Mouse (Mus musculus): ENCODE measurements around the gene Gabbr2. TPM values are rescaled to one million over a fixed set of nuclear protein-coding genes. Genes with fewer than 3 reads are reported as not detected.

Gabbr2 gene
- polyA plus RNA-seq, 1 experiment = 25.0 TPM

DNA sequence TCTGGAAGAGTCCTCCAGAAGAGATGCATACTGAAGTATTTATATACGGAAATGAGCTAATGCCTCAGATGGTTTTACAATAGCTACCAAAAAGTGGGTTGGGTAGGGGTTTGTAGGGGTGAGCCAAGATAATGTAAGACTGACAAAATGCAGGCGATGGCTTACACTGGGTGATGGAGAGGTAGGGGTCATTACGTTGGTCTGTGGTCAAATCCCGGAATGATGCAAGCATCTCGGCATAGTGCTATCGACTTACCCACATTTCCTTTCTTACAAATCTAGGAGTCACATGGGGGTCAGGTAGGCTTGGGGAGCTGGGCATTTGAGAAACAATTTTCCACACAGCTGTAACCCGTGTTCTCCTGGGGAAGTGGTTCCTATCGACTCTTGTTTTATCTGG, 242.7 kb downstream of the Gabbr2 start:
- no peak for DNase-seq (ENCODE audit: low read depth)
- TF ChIP-seq CTCF (IDR thresholded peaks at IDR 0.05; ENCODE audit: borderline replicate concordance, extremely low read depth, insufficient read depth, insufficient read length) (no peak), POLR2A (IDR thresholded peaks at IDR 0.05; ENCODE audit: borderline replicate concordance, extremely low read depth, insufficient read depth, insufficient read length, poor library complexity, severe bottlenecking) (no peak)

GRCm38 (mm10) chr4:46747007-46747746, 244.5 kb downstream of the Gabbr2 start:
- DNase-seq (ENCODE audit: low read depth) = peak; percentile 87
- TF ChIP-seq CTCF (IDR thresholded peaks at IDR 0.05; ENCODE audit: borderline replicate concordance, extremely low read depth, insufficient read depth, insufficient read length) (no peak), POLR2A (IDR thresholded peaks at IDR 0.05; ENCODE audit: borderline replicate concordance, extremely low read depth, insufficient read depth, insufficient read length, poor library complexity, severe bottlenecking) (no peak)

- DNase-seq (ENCODE audit: low read depth) = no peak
- no peak for TF ChIP-seq POLR2A (IDR thresholded peaks at IDR 0.05; ENCODE audit: borderline replicate concordance, extremely low read depth, insufficient read depth, insufficient read length, poor library complexity, severe bottlenecking)
- TF ChIP-seq CTCF (IDR thresholded peaks at IDR 0.05; ENCODE audit: borderline replicate concordance, extremely low read depth, insufficient read depth, insufficient read length) = no peak
Measured at GRCm38 (mm10) chr4:46745536-46745935, 246.1 kb downstream of the Gabbr2 start.

DNA sequence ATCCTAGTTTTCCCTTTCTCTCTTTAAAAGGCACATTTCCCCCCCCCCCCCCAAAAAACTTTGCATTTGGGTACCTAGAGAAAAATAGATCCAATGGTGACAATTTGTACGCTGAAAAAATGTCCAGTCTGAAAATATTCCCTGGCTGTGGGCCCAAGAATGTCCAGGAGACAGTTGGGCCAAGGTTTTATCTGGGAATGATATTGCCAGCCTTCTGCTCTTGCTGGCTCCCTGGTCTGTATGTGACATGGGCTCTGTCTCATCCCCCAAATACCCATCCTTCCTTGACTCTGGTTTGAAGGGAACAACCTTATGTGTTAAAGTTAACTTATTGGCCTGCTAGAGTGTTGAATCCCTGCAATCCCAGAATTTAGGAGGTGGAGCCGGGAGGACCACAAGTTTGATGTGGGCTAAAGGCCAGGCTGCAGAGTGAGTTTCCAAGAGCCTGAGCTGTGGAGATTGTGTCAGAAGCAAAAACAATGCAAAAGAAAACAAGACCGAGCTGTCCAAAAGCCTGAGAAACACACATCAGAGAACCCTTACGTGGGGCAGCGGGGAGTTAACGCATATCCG, 247.0 kb downstream of the Gabbr2 start:
- TF ChIP-seq CTCF (IDR thresholded peaks at IDR 0.05; ENCODE audit: borderline replicate concordance, extremely low read depth, insufficient read depth, insufficient read length) (no peak), POLR2A (IDR thresholded peaks at IDR 0.05; ENCODE audit: borderline replicate concordance, extremely low read depth, insufficient read depth, insufficient read length, poor library complexity, severe bottlenecking) (no peak)
- no peak for DNase-seq (ENCODE audit: low read depth)

DNA sequence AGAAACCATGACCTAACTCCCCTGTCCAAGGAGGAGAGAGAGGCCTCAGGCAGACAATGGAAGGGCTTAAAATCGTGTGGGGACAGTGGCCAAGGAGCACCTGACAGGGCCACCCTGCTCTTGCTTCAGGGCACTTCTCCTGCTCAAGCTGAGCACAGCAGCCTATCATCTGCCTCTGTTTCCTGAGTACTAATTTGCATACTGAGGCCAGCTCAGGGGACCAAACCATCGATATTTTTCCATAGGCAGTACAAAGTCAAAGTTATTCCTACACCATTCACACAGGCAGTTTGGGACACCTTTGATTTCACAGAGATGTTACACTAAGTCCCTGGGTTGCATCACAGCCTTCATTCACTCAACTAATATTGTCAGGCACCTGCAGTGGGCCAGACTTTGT, 249.1 kb downstream of the Gabbr2 start:
- no peak for DNase-seq (ENCODE audit: low read depth)

GRCm38 (mm10) chr4:46736910-46737511, 254.7 kb downstream of the Gabbr2 start:
- no peak for TF ChIP-seq CTCF (IDR thresholded peaks at IDR 0.05; ENCODE audit: borderline replicate concordance, extremely low read depth, insufficient read depth, insufficient read length)
- no peak for TF ChIP-seq POLR2A (IDR thresholded peaks at IDR 0.05; ENCODE audit: borderline replicate concordance, extremely low read depth, insufficient read depth, insufficient read length, poor library complexity, severe bottlenecking)
- DNase-seq (ENCODE audit: low read depth) = no peak

More for the DNA sequence above, 249.1 kb downstream of the Gabbr2 start:
- TF ChIP-seq POLR2A (IDR thresholded peaks at IDR 0.05; ENCODE audit: borderline replicate concordance, extremely low read depth, insufficient read depth, insufficient read length, poor library complexity, severe bottlenecking) (no peak), CTCF (IDR thresholded peaks at IDR 0.05; ENCODE audit: borderline replicate concordance, extremely low read depth, insufficient read depth, insufficient read length) (no peak)

DNA sequence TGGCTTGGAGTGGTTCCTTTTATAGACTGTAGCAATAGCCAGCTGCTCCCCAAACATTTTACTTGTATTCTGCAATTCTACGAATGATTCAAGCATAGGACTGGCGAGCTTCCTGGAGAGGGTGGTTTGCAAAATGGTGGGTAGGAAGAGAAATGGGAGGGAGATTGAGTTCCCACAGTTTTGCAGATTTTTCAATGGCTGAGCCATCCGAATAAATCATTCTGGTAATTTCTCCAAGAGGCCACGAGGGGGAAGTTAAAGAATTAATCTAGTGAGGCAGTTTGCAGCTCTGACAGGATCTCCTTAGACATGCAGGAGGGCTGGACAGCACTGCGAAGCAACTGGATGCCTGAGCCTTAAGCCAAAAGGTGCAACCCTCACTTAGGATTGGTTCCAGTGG, 256.8 kb downstream of the Gabbr2 start:
- no peak for DNase-seq (ENCODE audit: low read depth)
- TF ChIP-seq CTCF (IDR thresholded peaks at IDR 0.05; ENCODE audit: borderline replicate concordance, extremely low read depth, insufficient read depth, insufficient read length) (no peak), POLR2A (IDR thresholded peaks at IDR 0.05; ENCODE audit: borderline replicate concordance, extremely low read depth, insufficient read depth, insufficient read length, poor library complexity, severe bottlenecking) (no peak)

- TF ChIP-seq POLR2A (IDR thresholded peaks at IDR 0.05; ENCODE audit: borderline replicate concordance, extremely low read depth, insufficient read depth, insufficient read length, poor library complexity, severe bottlenecking) = no peak
- TF ChIP-seq CTCF (IDR thresholded peaks at IDR 0.05; ENCODE audit: borderline replicate concordance, extremely low read depth, insufficient read depth, insufficient read length) = no peak
- peak; percentile 83 for DNase-seq (ENCODE audit: low read depth)
Measured at GRCm38 (mm10) chr4:46731590-46731989, 260.1 kb downstream of the Gabbr2 start.

DNA sequence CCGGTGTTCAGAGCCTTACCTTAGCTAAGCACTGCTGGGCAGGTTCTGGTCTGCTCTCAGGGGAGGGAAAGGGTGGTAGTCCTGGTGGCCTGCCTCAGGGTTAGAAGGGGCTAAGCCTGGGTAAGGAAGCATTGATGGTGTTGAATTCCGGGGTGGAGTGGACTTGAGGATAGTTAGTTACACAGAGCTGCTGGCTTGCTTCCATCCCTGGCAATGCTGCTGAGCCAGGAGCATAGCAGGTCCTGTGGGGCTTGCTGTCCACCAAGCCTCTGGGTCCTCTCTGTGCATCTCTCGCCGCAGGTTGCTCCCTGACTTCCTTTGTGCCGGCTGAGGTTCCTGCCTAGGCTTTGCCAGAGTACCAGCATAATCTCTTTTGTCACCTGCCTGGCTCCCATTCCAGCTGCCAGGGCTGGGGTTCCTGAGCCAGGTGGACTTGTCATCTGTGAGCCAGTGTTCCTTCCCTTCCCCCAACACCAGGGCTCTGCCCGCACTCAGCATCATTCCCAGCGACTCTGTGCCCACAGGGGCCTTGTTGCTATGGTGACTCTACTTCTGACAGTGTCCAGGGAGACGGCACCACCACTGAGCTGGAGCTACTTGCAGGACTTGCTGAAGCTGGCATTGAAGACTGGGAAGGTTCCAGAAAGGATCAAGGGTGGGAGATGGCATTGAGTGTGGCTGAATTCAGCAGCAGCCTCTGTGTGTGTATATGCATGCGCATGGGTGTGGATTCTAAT, 262.2 kb downstream of the Gabbr2 start:
- peak; percentile 80 for DNase-seq (ENCODE audit: low read depth)
- TF ChIP-seq POLR2A (IDR thresholded peaks at IDR 0.05; ENCODE audit: borderline replicate concordance, extremely low read depth, insufficient read depth, insufficient read length, poor library complexity, severe bottlenecking) (no peak), CTCF (IDR thresholded peaks at IDR 0.05; ENCODE audit: borderline replicate concordance, extremely low read depth, insufficient read depth, insufficient read length) (no peak)

DNA sequence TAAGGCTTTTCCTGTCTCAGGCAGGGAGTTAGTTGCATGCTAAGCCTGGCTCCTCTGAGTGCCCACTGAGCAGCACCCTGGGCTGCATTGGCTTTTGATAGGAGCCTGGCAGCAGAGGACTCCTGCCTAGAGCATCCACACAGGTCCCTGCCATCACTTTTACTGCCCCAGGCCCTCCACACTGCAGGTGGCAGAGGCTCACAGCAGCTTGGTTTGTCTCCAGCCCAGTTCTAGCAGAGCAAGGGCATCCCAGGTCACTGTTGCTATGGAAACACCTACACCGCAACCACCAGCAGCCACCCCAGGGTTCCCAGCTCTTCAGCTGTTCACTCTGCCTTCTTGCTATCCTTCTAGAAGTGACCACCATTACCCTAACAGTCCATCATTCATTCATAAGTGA, 263.4 kb downstream of the Gabbr2 start:
- DNase-seq (ENCODE audit: low read depth) = peak; percentile 70
- TF ChIP-seq CTCF (IDR thresholded peaks at IDR 0.05; ENCODE audit: borderline replicate concordance, extremely low read depth, insufficient read depth, insufficient read length) (no peak), POLR2A (IDR thresholded peaks at IDR 0.05; ENCODE audit: borderline replicate concordance, extremely low read depth, insufficient read depth, insufficient read length, poor library complexity, severe bottlenecking) (no peak)

DNA sequence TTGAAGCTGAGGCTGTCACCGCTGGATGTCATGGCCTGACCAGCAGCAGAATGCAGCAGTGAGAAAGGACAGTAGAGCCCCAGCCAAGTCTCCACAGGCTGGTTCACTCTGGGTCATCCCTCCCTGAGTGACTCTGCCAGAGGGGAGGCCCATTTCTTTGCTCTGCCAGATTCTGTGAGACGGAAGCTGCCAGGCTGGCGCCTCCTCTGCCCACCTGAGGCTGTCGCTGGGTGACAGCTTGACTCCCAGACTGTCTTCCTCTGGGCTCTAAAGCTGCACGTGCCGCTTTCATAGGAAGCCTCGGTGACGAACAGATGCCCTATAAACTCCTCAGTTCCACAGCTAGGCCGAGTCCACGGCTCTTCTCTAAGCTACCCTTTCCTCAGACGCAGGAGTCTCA, 264.5 kb downstream of the Gabbr2 start:
- TF ChIP-seq POLR2A (IDR thresholded peaks at IDR 0.05; ENCODE audit: borderline replicate concordance, extremely low read depth, insufficient read depth, insufficient read length, poor library complexity, severe bottlenecking) (no peak), CTCF (IDR thresholded peaks at IDR 0.05; ENCODE audit: borderline replicate concordance, extremely low read depth, insufficient read depth, insufficient read length) (no peak)
- no peak for DNase-seq (ENCODE audit: low read depth)
